Mouse (Mus musculus) MEL (cell line): Measurements from ENCODE around the gene Ripor2. TPM values are rescaled to one million over a fixed set of nuclear protein-coding genes. Genes with fewer than 3 reads are reported as not detected.

Experiments
- DNase-seq: peaks from one replicate; pipeline ENCODE4 v3.0.0; 2011; ENCODE audit warnings: low read depth, low spot score
- H3K27ac ChIP-seq: 2 replicates; pipeline ENCODE4 v1.5.1; 2012; ENCODE audit warnings: low read depth, mild to moderate bottlenecking, control low read depth, low read length, moderate library complexity; ENCODE audit not compliant: control insufficient read depth
- H3K27me3 ChIP-seq, 2 experiments: fragments of 150-350 bp in 1 of 2; sonication (generic) in 1 of 2; 2 replicates each; pipeline ENCODE4 v1.6.1; 2012; ENCODE audit warnings: low read length in 2 of 2, mild to moderate bottlenecking in 2 of 2, improper control_type of control experiment in 1 of 2, moderate library complexity in 1 of 2; ENCODE audit not compliant: insufficient read depth in 2 of 2, control insufficient read depth in 1 of 2
- H3K36me3 ChIP-seq, 2 experiments: 2 replicates each; pipeline ENCODE4 v1.6.1; 2012 to 2014; ENCODE audit warnings: low read length in 2 of 2, improper control_type of control experiment in 1 of 2, inconsistent platforms in 1 of 2, mild to moderate bottlenecking in 1 of 2; ENCODE audit not compliant: insufficient read depth in 2 of 2, control insufficient read depth in 1 of 2
- H3K4me1 ChIP-seq, 2 experiments: fragments of 150-350 bp in 1 of 2; sonication (generic) in 1 of 2; 2 replicates each; pipeline ENCODE4 v1.6.1; 2012; ENCODE audit warnings: low read length in 2 of 2, improper control_type of control experiment in 1 of 2, mild to moderate bottlenecking in 1 of 2; ENCODE audit not compliant: insufficient read depth in 2 of 2, control insufficient read depth in 1 of 2
- H3K4me3 ChIP-seq, 2 experiments: fragments of 150-350 bp in 1 of 2; sonication (generic) in 1 of 2; 2 replicates each; pipeline ENCODE4 v1.5.1; 2012; ENCODE audit warnings: low read depth in 2 of 2, low read length in 2 of 2, mild to moderate bottlenecking in 2 of 2, moderate library complexity in 2 of 2, control low read depth in 1 of 2, improper control_type of control experiment in 1 of 2; ENCODE audit not compliant: control insufficient read depth in 1 of 2, insufficient read depth in 1 of 2
- H3K79me2 ChIP-seq: 2 replicates; pipeline ENCODE4 v1.6.1; 2012; ENCODE audit warnings: mild to moderate bottlenecking, low read length, moderate library complexity; ENCODE audit not compliant: control insufficient read depth, poor library complexity, insufficient read depth
- H3K9ac ChIP-seq: 2 replicates; pipeline ENCODE4 v1.6.1; 2012; ENCODE audit warnings: low read depth, mild to moderate bottlenecking, control low read depth, low read length, moderate library complexity; ENCODE audit not compliant: control insufficient read depth, poor library complexity, severe bottlenecking
- H3K9me3 ChIP-seq: fragments of 150-350 bp; sonication (generic); replicated peaks from 2 replicates; pipeline ENCODE4 v1.6.1; 2012; ENCODE audit warnings: mild to moderate bottlenecking, low read length, improper control_type of control experiment, moderate library complexity; ENCODE audit not compliant: insufficient read depth
- CHD2 ChIP-seq: IDR thresholded peaks from 2 replicates; pipeline ENCODE4 v1.6.1; 2011; ENCODE audit warnings: low read length, improper control_type of control experiment
- CTCF ChIP-seq, 3 experiments: IDR thresholded peaks in 2 of 3; conservative IDR thresholded peaks in 1 of 3; 2 replicates each; pipeline ENCODE4 v1.5.1; 2011 to 2012; ENCODE audit warnings: low read length in 3 of 3, low read depth in 2 of 3, mild to moderate bottlenecking in 2 of 3, improper control_type of control experiment in 1 of 3, inconsistent platforms in 1 of 3, mixed read lengths in 1 of 3, moderate library complexity in 1 of 3; ENCODE audit not compliant: control insufficient read depth in 1 of 3, insufficient read depth in 1 of 3, poor library complexity in 1 of 3, severe bottlenecking in 1 of 3
- EP300 ChIP-seq, 2 experiments: IDR thresholded peaks; 2 replicates each; pipeline ENCODE4 v1.6.1; 2011; ENCODE audit warnings: improper control_type of control experiment in 2 of 2, low read length in 2 of 2, low read depth in 1 of 2, mild to moderate bottlenecking in 1 of 2
- ETS1 ChIP-seq: IDR thresholded peaks from 2 replicates; pipeline ENCODE4 v1.6.1; 2012; ENCODE audit warnings: low read depth, mild to moderate bottlenecking, inconsistent platforms, low read length, improper control_type of control experiment, moderate library complexity
- GABPA ChIP-seq: IDR thresholded peaks from 2 replicates; pipeline ENCODE4 v1.6.1; 2012; ENCODE audit warnings: low read depth, mild to moderate bottlenecking, inconsistent platforms, low read length, improper control_type of control experiment, moderate library complexity
- HCFC1 ChIP-seq: IDR thresholded peaks from 2 replicates; pipeline ENCODE4 v1.6.1; 2012; ENCODE audit warnings: low read depth, mild to moderate bottlenecking, inconsistent platforms, low read length, improper control_type of control experiment, moderate library complexity
- JUND ChIP-seq: IDR thresholded peaks from 2 replicates; pipeline ENCODE4 v1.6.1; 2011; ENCODE audit warnings: low read depth, mild to moderate bottlenecking, improper control_type of control experiment, low read length
- KAT2A ChIP-seq: conservative IDR thresholded peaks from 2 replicates; pipeline ENCODE4 v1.6.1; 2012; ENCODE audit warnings: low read depth, low read length, improper control_type of control experiment, inconsistent platforms
- MAFK ChIP-seq: IDR thresholded peaks from 2 replicates; pipeline ENCODE4 v1.6.1; 2011; ENCODE audit warnings: low read depth, mild to moderate bottlenecking, low read length, improper control_type of control experiment, borderline replicate concordance
- MAX ChIP-seq: IDR thresholded peaks from 2 replicates; pipeline ENCODE4 v1.6.1; 2011; ENCODE audit warnings: low read length, improper control_type of control experiment
- MAZ ChIP-seq: IDR thresholded peaks from 2 replicates; pipeline ENCODE4 v1.6.1; 2012; ENCODE audit warnings: low read depth, mild to moderate bottlenecking, inconsistent platforms, low read length, improper control_type of control experiment
- MEF2A ChIP-seq: IDR thresholded peaks from 2 replicates; pipeline ENCODE4 v1.6.1; 2014; ENCODE audit warnings: low read depth, mild to moderate bottlenecking, inconsistent platforms, low read length, improper control_type of control experiment; ENCODE audit not compliant: poor library complexity, insufficient replicate concordance, severe bottlenecking; ENCODE audit errors: extremely low read depth
- MXI1 ChIP-seq: IDR thresholded peaks from 2 replicates; pipeline ENCODE4 v1.6.1; 2011; ENCODE audit warnings: mild to moderate bottlenecking, low read depth, low read length, improper control_type of control experiment
- MYB ChIP-seq: IDR thresholded peaks from 2 replicates; pipeline ENCODE4 v1.6.1; 2011; ENCODE audit warnings: mild to moderate bottlenecking, low read depth, low read length, improper control_type of control experiment
- NELFE ChIP-seq: IDR thresholded peaks from 2 replicates; pipeline ENCODE4 v1.6.1; 2011; ENCODE audit warnings: low read depth, low read length, improper control_type of control experiment
- NRF1 ChIP-seq: IDR thresholded peaks from 2 replicates; pipeline ENCODE4 v1.6.1; 2014; ENCODE audit warnings: low read depth, mild to moderate bottlenecking, inconsistent platforms, low read length, improper control_type of control experiment, moderate library complexity; ENCODE audit not compliant: poor library complexity, insufficient read depth, severe bottlenecking
- POLR2A ChIP-seq, 2 experiments: IDR thresholded peaks; 2 replicates each; pipeline ENCODE4 v1.6.1; 2011 to 2012; ENCODE audit warnings: low read length in 2 of 2, mild to moderate bottlenecking in 2 of 2, control low read depth in 1 of 2, improper control_type of control experiment in 1 of 2, low read depth in 1 of 2, moderate library complexity in 1 of 2; ENCODE audit not compliant: control insufficient read depth in 1 of 2, insufficient read depth in 1 of 2, poor library complexity in 1 of 2
- POLR2AphosphoS5 ChIP-seq: IDR thresholded peaks from 2 replicates; pipeline ENCODE4 v1.6.1; 2012; ENCODE audit warnings: low read depth, borderline replicate concordance, mild to moderate bottlenecking, inconsistent platforms, low read length, moderate library complexity, mixed read lengths
- RAD21 ChIP-seq: IDR thresholded peaks from 2 replicates; pipeline ENCODE4 v1.6.1; 2011; ENCODE audit warnings: mild to moderate bottlenecking, low read depth, low read length, improper control_type of control experiment
- RCOR1 ChIP-seq: IDR thresholded peaks from 2 replicates; pipeline ENCODE4 v1.6.1; 2012; ENCODE audit warnings: low read depth, mild to moderate bottlenecking, inconsistent platforms, low read length, improper control_type of control experiment
- TBP ChIP-seq: IDR thresholded peaks from 2 replicates; pipeline ENCODE4 v1.8.0; 2011; ENCODE audit warnings: low read depth, low read length, improper control_type of control experiment
- TCF12 ChIP-seq: IDR thresholded peaks from 2 replicates; pipeline ENCODE4 v1.6.1; 2014; ENCODE audit warnings: low read depth, mild to moderate bottlenecking, inconsistent platforms, low read length, improper control_type of control experiment, moderate library complexity
- UBTF ChIP-seq: IDR thresholded peaks from 2 replicates; pipeline ENCODE4 v1.6.1; 2012; ENCODE audit warnings: low read depth, mild to moderate bottlenecking, inconsistent platforms, low read length, improper control_type of control experiment, moderate library complexity, borderline replicate concordance; ENCODE audit not compliant: insufficient read depth
- USF2 ChIP-seq, 2 experiments: IDR thresholded peaks; 2 replicates each; pipeline ENCODE4 v1.6.1; 2011 to 2012; ENCODE audit warnings: improper control_type of control experiment in 2 of 2, low read length in 2 of 2, borderline replicate concordance in 1 of 2, inconsistent platforms in 1 of 2, low read depth in 1 of 2, mild to moderate bottlenecking in 1 of 2; ENCODE audit not compliant: insufficient read depth in 1 of 2
- ZMIZ1 ChIP-seq: IDR thresholded peaks from 2 replicates; pipeline ENCODE4 v1.6.1; 2012; ENCODE audit warnings: low read depth, mild to moderate bottlenecking, inconsistent platforms, low read length, improper control_type of control experiment, moderate library complexity
- polyA plus RNA-seq, 2 experiments: library from polyadenylated mRNA; stranded (reverse) in 1 of 2; unstranded in 1 of 2; fragments of >175 nt in 1 of 2; fragments of >200 nt in 1 of 2; gene quantifications; 2 replicates each; pipeline versions ENCODE4 v1.2.1 to v1.2.4; 2012; ENCODE audit warnings: low replicate concordance in 2 of 2, low read depth in 1 of 2; ENCODE audit not compliant: insufficient read length in 2 of 2, insufficient read depth in 1 of 2, missing spikeins in 1 of 2
- total RNA-seq: library from RNA; depleted of rRNA; stranded (reverse); fragments of 300-350 nt; gene quantifications from 2 replicates; pipeline ENCODE4 v1.2.3, GENCODE M21; 2012

The Ripor2 gene
- total and polyA plus RNA-seq, 3 experiments, result 13.5 to 18.5 TPM; not detected in 1

DNA sequence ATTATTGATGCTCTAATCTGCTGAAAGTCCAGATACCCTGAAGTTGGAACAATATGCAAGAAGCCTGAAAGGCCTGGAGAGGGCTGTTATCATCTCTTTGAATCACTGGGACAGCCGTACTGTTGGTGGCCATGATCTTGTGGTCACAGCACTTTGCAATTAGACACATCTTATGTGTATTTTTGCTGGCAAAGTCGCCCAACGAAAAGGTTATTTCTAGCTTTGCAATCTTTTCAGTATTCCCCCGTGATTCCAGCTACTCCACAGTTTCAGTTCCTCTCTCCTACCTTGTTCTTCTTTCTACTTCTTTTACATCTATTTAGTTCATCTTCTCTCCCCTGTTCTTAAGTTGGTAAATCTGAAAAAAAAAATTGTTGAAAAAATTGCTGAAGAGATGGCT lies 26.0 kb downstream of the Ripor2 start:
- no peaks in the 10 kb centered on the region for H3K79me2 ChIP-seq
- H3K9me3 ChIP-seq, result no peaks in the 10 kb centered on the region
- TF ChIP-seq MAFK (no peak), GABPA (no peak), ZMIZ1 (no peak), ETS1 (no peak), USF2 (IDR thresholded peaks at IDR 0.05; ENCODE audit: borderline replicate concordance in 1 of 2, insufficient read depth in 1 of 2, low read depth in 1 of 2, low read length in 2 of 2) (no peak), NELFE (no peak), CHD2 (no peak), JUND (no peak), EP300 (IDR thresholded peaks at IDR 0.05; ENCODE audit: low read depth in 1 of 2, low read length in 2 of 2) (no peak), KAT2A (no peak), TCF12 (no peak), MAZ (no peak), NRF1 (no peak), POLR2A (IDR thresholded peaks at IDR 0.05; ENCODE audit: control insufficient read depth in 1 of 2, insufficient read depth in 1 of 2, low read depth in 1 of 2, low read length in 2 of 2, poor library complexity in 1 of 2) (no peak), MXI1 (no peak), RCOR1 (no peak), MAX (no peak), POLR2AphosphoS5 (no peak)
- H3K36me3 ChIP-seq, result peaks cover 0 to 4% of the 10 kb centered on the region in 2 experiments; a peak in 2 of 4 replicates
- DNase-seq, result no peak
- no peaks in the 10 kb centered on the region for H3K27me3 ChIP-seq
- no peaks in the 10 kb centered on the region; a peak in 1 of 4 replicates for H3K4me1 ChIP-seq
- no peak overlapping the region for H3K9ac ChIP-seq
- no peak overlapping the region for H3K27ac ChIP-seq
- no peak overlapping the region for H3K4me3 ChIP-seq

- Histone ChIP-seq H3K79me2 (no peaks in the 10 kb centered on the region), H3K9me3 (no peaks in the 10 kb centered on the region), H3K36me3 (peaks cover 0 to 4% of the 10 kb centered on the region in 2 experiments; a peak in 2 of 4 replicates), H3K4me3 (no peak overlapping the region), H3K4me1 (no peaks in the 10 kb centered on the region), H3K27me3 (no peaks in the 10 kb centered on the region), H3K9ac (no peak overlapping the region), H3K27ac (no peak overlapping the region)
- DNase-seq, result no peak
- TF ChIP-seq MEF2A (no peak), ETS1 (no peak), RAD21 (no peak), TBP (no peak), TCF12 (no peak), HCFC1 (no peak), MYB (no peak), CTCF (IDR thresholded peaks at IDR 0.05 in 2 of 3, conservative IDR thresholded peaks at IDR 0.05 in 1 of 3; ENCODE audit: control insufficient read depth in 1 of 3, insufficient read depth in 1 of 3, low read depth in 2 of 3, low read length in 3 of 3, poor library complexity in 1 of 3, severe bottlenecking in 1 of 3) (no peak), MAZ (no peak), MAFK (no peak), UBTF (no peak), GABPA (no peak)
These were observed 26.7 kb downstream of the Ripor2 start for GRCm38 (mm10) chr13:24608709-24609108.
